Mouse (Mus musculus): ENCODE data around the gene Efcab6. TPM values are rescaled to one million over a fixed set of nuclear protein-coding genes. Genes with fewer than 3 reads are reported as not detected.

Efcab6 gene
- polyA plus RNA-seq, 1 experiment = not detected

GRCm38 (mm10) chr15:83955948-83956707, 109.1 kb downstream of the Efcab6 start:
- Histone ChIP-seq H3K4me1 (ENCODE audit: control insufficient read depth, insufficient read depth, low read length) (no peaks in the 10 kb centered on the region), H3K4me3 (ENCODE audit: insufficient read depth, low read length) (no peak overlapping the region), H3K27ac (ENCODE audit: insufficient read depth, low read length) (no peak overlapping the region)
- TF ChIP-seq POLR2A (IDR thresholded peaks at IDR 0.05; ENCODE audit: low read depth, low read length) (no peak), CTCF (IDR thresholded peaks at IDR 0.05; ENCODE audit: borderline replicate concordance, insufficient read depth, low read length) (no peak)

GRCm38 (mm10) chr15:83949729-83950491, 115.3 kb downstream of the Efcab6 start:
- Histone ChIP-seq H3K27ac (ENCODE audit: insufficient read depth, low read length) (no peak overlapping the region), H3K4me1 (ENCODE audit: control insufficient read depth, insufficient read depth, low read length) (no peaks in the 10 kb centered on the region)
- TF ChIP-seq POLR2A (IDR thresholded peaks at IDR 0.05; ENCODE audit: low read depth, low read length) (no peak), CTCF (IDR thresholded peaks at IDR 0.05; ENCODE audit: borderline replicate concordance, insufficient read depth, low read length) (no peak)

GRCm38 (mm10) chr15:83939703-83940102, 125.5 kb downstream of the Efcab6 start:
- TF ChIP-seq CTCF (IDR thresholded peaks at IDR 0.05; ENCODE audit: borderline replicate concordance, insufficient read depth, low read length) = no peak
- no peak for TF ChIP-seq POLR2A (IDR thresholded peaks at IDR 0.05; ENCODE audit: low read depth, low read length)
- no peak overlapping the region for H3K4me3 ChIP-seq (ENCODE audit: insufficient read depth, low read length)

More at GRCm38 (mm10) chr15:83949729-83950491, 115.3 kb downstream of the Efcab6 start:
- no peak overlapping the region for H3K4me3 ChIP-seq (ENCODE audit: insufficient read depth, low read length)

GRCm38 (mm10) chr15:83938466-83938865, 126.7 kb downstream of the Efcab6 start:
- no peak for TF ChIP-seq POLR2A (IDR thresholded peaks at IDR 0.05; ENCODE audit: low read depth, low read length)
- TF ChIP-seq CTCF (IDR thresholded peaks at IDR 0.05; ENCODE audit: borderline replicate concordance, insufficient read depth, low read length) = no peak
- no peak overlapping the region for H3K27ac ChIP-seq (ENCODE audit: insufficient read depth, low read length)
- no peaks in the 10 kb centered on the region for H3K4me1 ChIP-seq (ENCODE audit: control insufficient read depth, insufficient read depth, low read length)
- no peak overlapping the region for H3K4me3 ChIP-seq (ENCODE audit: insufficient read depth, low read length)

More at GRCm38 (mm10) chr15:83939703-83940102, 125.5 kb downstream of the Efcab6 start:
- Histone ChIP-seq H3K27ac (ENCODE audit: insufficient read depth, low read length) (no peak overlapping the region), H3K4me1 (ENCODE audit: control insufficient read depth, insufficient read depth, low read length) (no peaks in the 10 kb centered on the region)

GRCm38 (mm10) chr15:83936506-83936905, 128.7 kb downstream of the Efcab6 start:
- Histone ChIP-seq H3K4me1 (ENCODE audit: control insufficient read depth, insufficient read depth, low read length) (no peaks in the 10 kb centered on the region), H3K27ac (ENCODE audit: insufficient read depth, low read length) (no peak overlapping the region)
- TF ChIP-seq CTCF (IDR thresholded peaks at IDR 0.05; ENCODE audit: borderline replicate concordance, insufficient read depth, low read length) = no peak
- no peak for TF ChIP-seq POLR2A (IDR thresholded peaks at IDR 0.05; ENCODE audit: low read depth, low read length)

GRCm38 (mm10) chr15:83934816-83935215, 130.4 kb downstream of the Efcab6 start:
- Histone ChIP-seq H3K4me1 (ENCODE audit: control insufficient read depth, insufficient read depth, low read length) (no peaks in the 10 kb centered on the region), H3K4me3 (ENCODE audit: insufficient read depth, low read length) (no peak overlapping the region), H3K27ac (ENCODE audit: insufficient read depth, low read length) (no peak overlapping the region)
- TF ChIP-seq CTCF (IDR thresholded peaks at IDR 0.05; ENCODE audit: borderline replicate concordance, insufficient read depth, low read length) (no peak), POLR2A (IDR thresholded peaks at IDR 0.05; ENCODE audit: low read depth, low read length) (no peak)

More at GRCm38 (mm10) chr15:83936506-83936905, 128.7 kb downstream of the Efcab6 start:
- H3K4me3 ChIP-seq (ENCODE audit: insufficient read depth, low read length) = no peak overlapping the region

- H3K4me3 ChIP-seq (ENCODE audit: insufficient read depth, low read length) = no peak overlapping the region
- TF ChIP-seq POLR2A (IDR thresholded peaks at IDR 0.05; ENCODE audit: low read depth, low read length) = no peak
- no peak for TF ChIP-seq CTCF (IDR thresholded peaks at IDR 0.05; ENCODE audit: borderline replicate concordance, insufficient read depth, low read length)
- no peaks in the 10 kb centered on the region for H3K4me1 ChIP-seq (ENCODE audit: control insufficient read depth, insufficient read depth, low read length)
- no peak overlapping the region for H3K27ac ChIP-seq (ENCODE audit: insufficient read depth, low read length)
Observed at GRCm38 (mm10) chr15:83925338-83925737, 139.8 kb downstream of the Efcab6 start.

GRCm38 (mm10) chr15:83924656-83925055, 140.5 kb downstream of the Efcab6 start:
- TF ChIP-seq CTCF (IDR thresholded peaks at IDR 0.05; ENCODE audit: borderline replicate concordance, insufficient read depth, low read length) = no peak
- no peak for TF ChIP-seq POLR2A (IDR thresholded peaks at IDR 0.05; ENCODE audit: low read depth, low read length)
- no peak overlapping the region for H3K4me3 ChIP-seq (ENCODE audit: insufficient read depth, low read length)
- no peak overlapping the region for H3K27ac ChIP-seq (ENCODE audit: insufficient read depth, low read length)
- H3K4me1 ChIP-seq (ENCODE audit: control insufficient read depth, insufficient read depth, low read length) = no peaks in the 10 kb centered on the region

GRCm38 (mm10) chr15:83915376-83915775, 149.8 kb downstream of the Efcab6 start:
- Histone ChIP-seq H3K4me1 (ENCODE audit: control insufficient read depth, insufficient read depth, low read length) (no peaks in the 10 kb centered on the region), H3K4me3 (ENCODE audit: insufficient read depth, low read length) (no peak overlapping the region), H3K27ac (ENCODE audit: insufficient read depth, low read length) (no peak overlapping the region)
- no peak for TF ChIP-seq CTCF (IDR thresholded peaks at IDR 0.05; ENCODE audit: borderline replicate concordance, insufficient read depth, low read length)
- no peak for TF ChIP-seq POLR2A (IDR thresholded peaks at IDR 0.05; ENCODE audit: low read depth, low read length)

Measured in embryonic fibroblast, embryonic 13.5 days (primary cell).